Mouse (Mus musculus): ENCODE measurements around the gene Tnfsf9. TPM values are rescaled to one million over a fixed set of nuclear protein-coding genes. Genes with fewer than 3 reads are reported as not detected.

Gene Tnfsf9
- polyA plus RNA-seq, 1 experiment from 2014 or later: 3.3 TPM

GRCm38 (mm10) chr17:57135635-57136034 is 30.5 kb downstream of the Tnfsf9 start:
- H3K27ac ChIP-seq (ENCODE audit: low read length): no peak overlapping the region
- H3K36me3 ChIP-seq (ENCODE audit: control insufficient read depth, insufficient read depth): no peaks in the 10 kb centered on the region
- H3K27me3 ChIP-seq (ENCODE audit: control insufficient read depth, insufficient read depth, low read length): no peaks in the 10 kb centered on the region
- H3K9ac ChIP-seq (ENCODE audit: low read length): no peak overlapping the region
- H3K4me3 ChIP-seq (ENCODE audit: low read length): no peak overlapping the region
- H3K4me1 ChIP-seq (ENCODE audit: control insufficient read depth, insufficient read depth, low read length): no peaks in the 10 kb centered on the region
- H3K9me3 ChIP-seq (replicated peaks; ENCODE audit: control insufficient read depth, low read length): no peaks in the 10 kb centered on the region
- no peak overlapping the region for H3K4me2 ChIP-seq (ENCODE audit: low read depth, low read length)
- 70% methylated on average over 3 of the region's 3 CpGs for WGBS
- no peak for ATAC-seq (replicated peaks; ENCODE audit: extremely low read depth, insufficient read depth, low FRiP score)

- Histone ChIP-seq H3K4me1 (ENCODE audit: control insufficient read depth, insufficient read depth, low read length) (no peaks in the 10 kb centered on the region), H3K9ac (ENCODE audit: low read length) (no peak overlapping the region)
- 69% methylated on average over 4 of the region's 4 CpGs for WGBS
Observed at GRCm38 (mm10) chr17:57138676-57139075, 33.6 kb downstream of the Tnfsf9 start.

GRCm38 (mm10) chr17:57139708-57140107 is 34.6 kb downstream of the Tnfsf9 start:
- Histone ChIP-seq H3K4me2 (ENCODE audit: low read depth, low read length) (no peak overlapping the region), H3K36me3 (ENCODE audit: control insufficient read depth, insufficient read depth) (no peaks in the 10 kb centered on the region), H3K4me1 (ENCODE audit: control insufficient read depth, insufficient read depth, low read length) (no peaks in the 10 kb centered on the region), H3K4me3 (ENCODE audit: low read length) (no peak overlapping the region), H3K9ac (ENCODE audit: low read length) (no peak overlapping the region), H3K27me3 (ENCODE audit: control insufficient read depth, insufficient read depth, low read length) (no peaks in the 10 kb centered on the region), H3K9me3 (replicated peaks; ENCODE audit: control insufficient read depth, low read length) (no peaks in the 10 kb centered on the region), H3K27ac (ENCODE audit: low read length) (no peak overlapping the region)
- 78% methylated on average over 3 of the region's 3 CpGs for WGBS
- no peak for ATAC-seq (replicated peaks; ENCODE audit: extremely low read depth, insufficient read depth, low FRiP score)

More at GRCm38 (mm10) chr17:57138676-57139075, 33.6 kb downstream of the Tnfsf9 start:
- no peak overlapping the region for H3K27ac ChIP-seq (ENCODE audit: low read length)
- H3K4me3 ChIP-seq (ENCODE audit: low read length): no peak overlapping the region
- H3K9me3 ChIP-seq (replicated peaks; ENCODE audit: control insufficient read depth, low read length): no peaks in the 10 kb centered on the region
- H3K27me3 ChIP-seq (ENCODE audit: control insufficient read depth, insufficient read depth, low read length): no peaks in the 10 kb centered on the region
- H3K4me2 ChIP-seq (ENCODE audit: low read depth, low read length): no peak overlapping the region
- ATAC-seq (replicated peaks; ENCODE audit: extremely low read depth, insufficient read depth, low FRiP score): no peak
- no peaks in the 10 kb centered on the region for H3K36me3 ChIP-seq (ENCODE audit: control insufficient read depth, insufficient read depth)

GRCm38 (mm10) chr17:57143704-57144103 is 38.6 kb downstream of the Tnfsf9 start:
- H3K9me3 ChIP-seq (replicated peaks; ENCODE audit: control insufficient read depth, low read length): no peaks in the 10 kb centered on the region
- H3K36me3 ChIP-seq (ENCODE audit: control insufficient read depth, insufficient read depth): no peaks in the 10 kb centered on the region
- peaks cover 25% of the 10 kb centered on the region for H3K27me3 ChIP-seq (ENCODE audit: control insufficient read depth, insufficient read depth, low read length)
- no peak overlapping the region for H3K4me3 ChIP-seq (ENCODE audit: low read length)
- no peak overlapping the region for H3K9ac ChIP-seq (ENCODE audit: low read length)
- no peak overlapping the region for H3K27ac ChIP-seq (ENCODE audit: low read length)
- H3K4me1 ChIP-seq (ENCODE audit: control insufficient read depth, insufficient read depth, low read length): no peaks in the 10 kb centered on the region
- H3K4me2 ChIP-seq (ENCODE audit: low read depth, low read length): no peak overlapping the region
- ATAC-seq (replicated peaks; ENCODE audit: extremely low read depth, insufficient read depth, low FRiP score): no peak
- 65% methylated on average over 3 of the region's 3 CpGs for WGBS

- no peak overlapping the region for H3K9ac ChIP-seq (ENCODE audit: low read length)
- no peak overlapping the region for H3K27ac ChIP-seq (ENCODE audit: low read length)
- peaks cover 39% of the 10 kb centered on the region for H3K27me3 ChIP-seq (ENCODE audit: control insufficient read depth, insufficient read depth, low read length)
- no peak for ATAC-seq (replicated peaks; ENCODE audit: extremely low read depth, insufficient read depth, low FRiP score)
- WGBS: 62% methylated on average over 1 of the region's 1 CpGs
- no peaks in the 10 kb centered on the region for H3K9me3 ChIP-seq (replicated peaks; ENCODE audit: control insufficient read depth, low read length)
- no peak overlapping the region for H3K4me3 ChIP-seq (ENCODE audit: low read length)
- no peaks in the 10 kb centered on the region for H3K36me3 ChIP-seq (ENCODE audit: control insufficient read depth, insufficient read depth)
- H3K4me1 ChIP-seq (ENCODE audit: control insufficient read depth, insufficient read depth, low read length): no peaks in the 10 kb centered on the region; the same call in 1 of the 2 replicates
- H3K4me2 ChIP-seq (ENCODE audit: low read depth, low read length): no peak overlapping the region
Observed at GRCm38 (mm10) chr17:57145115-57145514, 40.0 kb downstream of the Tnfsf9 start.

GRCm38 (mm10) chr17:57148343-57148742 is 43.2 kb downstream of the Tnfsf9 start:
- H3K36me3 ChIP-seq (ENCODE audit: control insufficient read depth, insufficient read depth): no peaks in the 10 kb centered on the region
- no peak overlapping the region for H3K9ac ChIP-seq (ENCODE audit: low read length)
- H3K4me2 ChIP-seq (ENCODE audit: low read depth, low read length): no peak overlapping the region
- ATAC-seq (replicated peaks; ENCODE audit: extremely low read depth, insufficient read depth, low FRiP score): no peak
- WGBS: 67% methylated on average over 4 of the region's 4 CpGs
- H3K9me3 ChIP-seq (replicated peaks; ENCODE audit: control insufficient read depth, low read length): peaks cover 8% of the 10 kb centered on the region
- H3K4me1 ChIP-seq (ENCODE audit: control insufficient read depth, insufficient read depth, low read length): no peaks in the 10 kb centered on the region; the same call in 1 of the 2 replicates
- H3K27ac ChIP-seq (ENCODE audit: low read length): no peak overlapping the region
- H3K4me3 ChIP-seq (ENCODE audit: low read length): no peak overlapping the region
- peaks cover 45% of the 10 kb centered on the region for H3K27me3 ChIP-seq (ENCODE audit: control insufficient read depth, insufficient read depth, low read length)

- H3K4me2 ChIP-seq (ENCODE audit: low read depth, low read length): peak within 1 kb of the TSS; percentile 58
- no peaks in the 10 kb centered on the region for H3K36me3 ChIP-seq (ENCODE audit: control insufficient read depth, insufficient read depth)
- H3K9me3 ChIP-seq (replicated peaks; ENCODE audit: control insufficient read depth, low read length): peaks cover 8% of the 10 kb centered on the region
- WGBS: 3% methylated on average over 39 of the region's 39 CpGs
- peak within 1 kb of the TSS; percentile 32 for H3K4me3 ChIP-seq (ENCODE audit: low read length)
- no peak within 1 kb of the TSS for H3K27ac ChIP-seq (ENCODE audit: low read length)
- no peak within 1 kb of the TSS for H3K9ac ChIP-seq (ENCODE audit: low read length)
- H3K27me3 ChIP-seq (ENCODE audit: control insufficient read depth, insufficient read depth, low read length): peaks cover 45% of the 10 kb centered on the region
- ATAC-seq (replicated peaks; ENCODE audit: extremely low read depth, insufficient read depth, low FRiP score): no peak
- H3K4me1 ChIP-seq (ENCODE audit: control insufficient read depth, insufficient read depth, low read length): no peaks in the 10 kb centered on the region; the same call in 1 of the 2 replicates
Observed at GRCm38 (mm10) chr17:57148994-57149803, 44.1 kb downstream of the Tnfsf9 start, which contains the start of gene Cd70. Cd70 (minus strand) TSS chr17:57149777.

GRCm38 (mm10) chr17:57153006-57153405 is 47.9 kb downstream of the Tnfsf9 start:
- 86% methylated on average over 6 of the region's 6 CpGs for WGBS
- H3K4me2 ChIP-seq (ENCODE audit: low read depth, low read length): no peak overlapping the region
- no peaks in the 10 kb centered on the region for H3K36me3 ChIP-seq (ENCODE audit: control insufficient read depth, insufficient read depth)
- ATAC-seq (replicated peaks; ENCODE audit: extremely low read depth, insufficient read depth, low FRiP score): no peak
- peaks cover 27% of the 10 kb centered on the region for H3K27me3 ChIP-seq (ENCODE audit: control insufficient read depth, insufficient read depth, low read length)
- no peak overlapping the region for H3K9ac ChIP-seq (ENCODE audit: low read length)
- peaks cover 8% of the 10 kb centered on the region for H3K9me3 ChIP-seq (replicated peaks; ENCODE audit: control insufficient read depth, low read length)
- no peak overlapping the region for H3K27ac ChIP-seq (ENCODE audit: low read length)
- no peaks in the 10 kb centered on the region; the same call in 1 of the 2 replicates for H3K4me1 ChIP-seq (ENCODE audit: control insufficient read depth, insufficient read depth, low read length)
- no peak overlapping the region for H3K4me3 ChIP-seq (ENCODE audit: low read length)

GRCm38 (mm10) chr17:57153787-57154186 is 48.7 kb downstream of the Tnfsf9 start:
- peaks cover 19% of the 10 kb centered on the region for H3K27me3 ChIP-seq (ENCODE audit: control insufficient read depth, insufficient read depth, low read length)
- H3K4me3 ChIP-seq (ENCODE audit: low read length): no peak overlapping the region
- H3K4me1 ChIP-seq (ENCODE audit: control insufficient read depth, insufficient read depth, low read length): no peaks in the 10 kb centered on the region; the same call in 1 of the 2 replicates
- no peak overlapping the region for H3K4me2 ChIP-seq (ENCODE audit: low read depth, low read length)
- ATAC-seq (replicated peaks; ENCODE audit: extremely low read depth, insufficient read depth, low FRiP score): no peak
- H3K9me3 ChIP-seq (replicated peaks; ENCODE audit: control insufficient read depth, low read length): peaks cover 8% of the 10 kb centered on the region
- 68% methylated on average over 4 of the region's 4 CpGs for WGBS
- no peak overlapping the region for H3K27ac ChIP-seq (ENCODE audit: low read length)
- no peak overlapping the region for H3K9ac ChIP-seq (ENCODE audit: low read length)
- no peaks in the 10 kb centered on the region for H3K36me3 ChIP-seq (ENCODE audit: control insufficient read depth, insufficient read depth)
